Mouse (Mus musculus) left cerebral cortex, postnatal 4 days (tissue): Measurements from ENCODE around the gene Sft2d1. TPM values are rescaled to one million over a fixed set of nuclear protein-coding genes. Genes with fewer than 3 reads are reported as not detected.
A peak's percentile ranks its signal among the peaks of the same experiment; 100 is the strongest.
"Not testable (repeated sequence)": the region's sequence is repeated elsewhere in the genome, so short reads cannot be mapped to it uniquely, and the experiment has no call there.

ENCODE experiments used
- DNase-seq: peaks from one replicate; pipeline ENCODE4 v3.0.0-alpha.2; 2022
- intact Hi-C: fragments of 180-260 bp; cut with DNase I; formaldehyde crosslinking; loops from one replicate; pipeline ENCODE4 v1.15.1; 2025
- total RNA-seq, 2 experiments: library from RNA; stranded (reverse); gene quantifications; 2 replicates each; pipeline ENCODE4 v1.2.3; 2021

The Sft2d1 gene
- total RNA-seq, 2 experiments from 2014 or later, result 80.4 to 81.6 TPM

DNA sequence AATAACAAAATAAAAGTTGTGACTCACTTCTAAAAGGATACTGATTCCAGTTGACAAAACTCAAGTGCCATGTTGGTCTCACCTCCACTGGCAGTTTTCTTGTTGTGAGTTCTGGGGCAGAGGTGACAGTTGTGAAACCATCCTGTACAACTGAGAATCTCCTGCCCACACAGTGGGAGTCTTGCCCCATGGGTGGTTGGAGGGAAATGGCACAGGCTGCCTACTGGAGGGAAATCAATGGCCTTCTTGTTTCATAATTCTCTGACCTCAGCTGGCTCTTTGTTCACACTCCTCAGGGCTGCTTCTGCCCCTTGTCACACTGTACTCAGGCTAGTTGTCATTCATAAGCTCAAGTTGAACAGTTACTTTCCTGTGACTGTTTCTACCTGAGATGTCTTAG is 11.4 kb upstream of the Sft2d1 start:
- intact Hi-C loops, result no loop called here
- DNase-seq, result no peak

DNA sequence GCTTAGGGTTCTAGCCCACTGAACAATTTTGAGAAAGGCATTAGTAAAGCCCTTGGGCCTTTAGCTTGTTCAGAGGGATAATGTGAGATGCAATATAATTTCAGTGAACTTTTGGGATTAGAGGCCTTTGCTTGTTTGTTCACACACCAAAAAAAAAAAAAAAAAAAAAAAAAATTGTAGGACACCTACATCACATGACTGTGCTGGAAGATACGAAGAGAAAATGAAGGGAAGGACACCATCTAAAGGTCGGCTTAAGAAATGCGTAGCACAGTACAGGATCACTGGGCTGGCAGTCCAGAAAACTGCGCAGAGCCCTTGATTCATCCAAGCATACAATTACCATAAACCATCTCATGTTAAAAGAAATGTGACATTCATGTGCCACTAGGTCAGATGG is 9.4 kb upstream of the Sft2d1 start:
- DNase-seq, result no peak
- intact Hi-C loops, result no loop called here

DNA sequence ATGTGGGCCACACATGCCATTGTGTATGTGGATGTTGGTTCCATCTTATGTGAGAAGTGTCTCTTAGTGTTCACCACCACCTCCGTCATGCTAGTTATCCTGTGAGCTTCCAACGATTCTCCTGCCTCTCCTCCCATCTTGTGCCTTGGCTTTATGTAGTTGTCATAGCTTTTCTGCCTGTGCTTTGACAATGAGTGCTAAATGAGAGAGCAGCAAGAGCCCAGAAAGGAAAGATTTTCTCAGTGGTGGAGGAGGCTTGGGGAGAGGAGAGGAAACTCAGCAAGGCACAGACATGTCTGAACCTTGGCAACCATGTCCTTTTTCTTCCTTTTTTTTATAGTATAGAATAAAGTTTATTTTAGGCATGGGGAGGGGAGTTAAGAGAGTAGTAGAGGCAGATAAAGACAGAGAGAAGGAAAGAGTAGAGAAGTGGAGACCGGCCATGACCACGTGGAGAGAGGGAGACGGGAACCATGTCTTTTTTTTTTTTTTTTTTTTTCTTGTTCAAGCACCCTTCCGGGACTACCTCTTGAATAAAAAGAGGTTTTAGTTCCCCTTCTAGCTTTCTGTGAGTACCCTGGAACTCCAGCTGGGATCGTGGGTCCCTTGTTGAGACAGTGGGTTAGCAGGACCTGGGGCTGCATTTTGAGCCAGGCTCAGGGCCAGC is 8.0 kb upstream of the Sft2d1 start:
- intact Hi-C loops, result no loop called here
- no peak for DNase-seq

DNA sequence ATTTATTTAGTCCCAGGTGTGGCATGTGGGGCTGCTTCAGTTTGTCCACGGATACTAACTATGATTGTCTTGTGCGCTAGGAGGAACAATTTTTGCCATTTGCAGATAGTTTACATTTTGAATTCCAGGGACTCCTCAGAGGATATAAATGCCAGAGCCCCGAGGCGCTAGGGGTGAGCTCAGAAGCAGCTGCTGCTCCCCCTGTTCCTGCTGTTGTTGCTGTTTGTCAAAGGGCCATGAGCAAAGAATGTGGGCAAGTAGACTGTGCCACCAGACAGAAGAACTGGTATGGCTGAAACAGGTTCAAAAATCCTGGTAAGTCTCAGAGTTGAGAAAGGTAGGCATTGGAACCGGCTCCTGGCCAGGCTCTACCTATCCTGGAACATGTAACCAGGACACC is 7.2 kb upstream of the Sft2d1 start:
- intact Hi-C loops, result no loop called here
- DNase-seq, result no peak

DNA sequence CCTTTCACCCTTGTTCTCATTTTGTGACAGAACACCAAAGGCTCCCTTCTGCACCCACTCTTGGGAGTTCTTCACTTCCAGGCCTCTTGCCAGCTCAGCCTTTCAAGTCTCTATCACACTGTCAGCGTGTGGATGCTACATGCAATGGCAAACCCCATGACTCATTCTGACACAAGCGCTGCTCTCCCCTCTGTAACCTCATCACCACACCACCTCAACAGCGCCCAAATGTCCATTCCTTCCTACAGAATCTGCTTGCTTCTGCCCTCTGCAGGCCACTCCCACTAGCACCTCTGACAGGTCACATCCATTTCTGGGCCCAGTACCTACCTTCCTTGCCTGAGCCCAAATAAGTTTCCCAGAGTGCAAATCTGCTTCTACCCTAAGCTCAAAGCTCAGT is 5.1 kb upstream of the Sft2d1 start:
- no peak for DNase-seq
- intact Hi-C loops, result no loop called here

DNA sequence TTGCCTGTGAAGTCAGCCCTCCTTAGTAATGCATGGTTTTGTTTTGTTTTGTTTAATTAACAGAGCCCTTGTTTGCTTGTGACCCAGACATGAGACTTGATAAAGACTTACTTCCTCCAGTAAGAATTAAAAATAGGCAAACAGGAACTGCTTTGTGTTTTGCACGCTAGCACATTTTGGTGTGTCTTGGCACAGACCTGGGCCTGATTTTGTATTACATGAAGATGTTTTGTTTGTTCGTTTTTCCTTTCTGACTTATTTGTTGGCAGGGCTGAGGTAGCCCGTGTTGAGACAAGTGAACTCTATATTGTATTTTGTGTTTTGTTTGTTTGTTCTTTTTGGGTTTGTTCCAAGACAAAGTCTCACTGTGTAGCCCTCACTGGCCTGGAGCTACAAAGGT is 849 bp downstream of the Sft2d1 start:
- intact Hi-C loops, result no loop called here
- no peak for DNase-seq

DNA sequence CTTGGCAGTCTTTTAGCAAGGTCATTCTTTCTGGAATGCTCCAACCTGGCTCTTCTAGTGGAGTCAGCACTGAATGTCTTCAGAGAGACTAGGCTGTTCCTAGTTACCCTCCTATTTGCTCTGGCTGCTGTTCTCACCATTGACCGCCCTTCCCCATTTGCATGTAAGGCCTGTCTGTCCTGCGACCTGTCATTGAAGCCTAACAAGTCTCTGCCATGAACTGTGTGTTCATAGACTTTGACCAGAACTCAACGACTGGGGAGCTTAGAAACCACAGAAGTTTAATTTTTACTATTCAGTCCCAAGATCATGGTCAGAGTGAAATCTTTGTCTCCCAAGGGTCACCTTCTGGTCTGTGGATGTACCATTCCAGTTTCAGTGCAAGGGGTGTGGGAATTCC is 3.1 kb downstream of the Sft2d1 start:
- DNase-seq, result no peak
- intact Hi-C loops, result no loop called here

DNA sequence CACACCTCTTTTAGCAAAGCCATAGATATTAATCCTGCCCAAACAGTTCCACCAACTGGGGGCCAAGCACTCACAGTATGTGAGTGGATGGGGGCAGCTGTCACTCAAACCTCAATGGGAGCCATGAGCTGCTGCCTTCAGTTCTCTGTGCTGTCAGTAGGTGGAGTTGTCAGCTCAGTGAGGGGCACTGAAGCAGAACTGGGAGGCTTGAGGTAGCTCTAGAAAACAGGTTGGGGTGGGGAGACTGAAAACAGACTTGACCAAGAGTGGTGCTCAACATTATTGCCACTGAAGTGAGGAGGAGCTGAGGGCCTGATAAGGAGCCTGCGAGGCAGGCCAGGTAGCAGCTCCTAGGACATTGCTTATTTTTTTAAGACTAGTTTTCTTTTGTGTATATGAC is 5.3 kb downstream of the Sft2d1 start:
- no peak for DNase-seq
- intact Hi-C loops, result no loop called here

DNA sequence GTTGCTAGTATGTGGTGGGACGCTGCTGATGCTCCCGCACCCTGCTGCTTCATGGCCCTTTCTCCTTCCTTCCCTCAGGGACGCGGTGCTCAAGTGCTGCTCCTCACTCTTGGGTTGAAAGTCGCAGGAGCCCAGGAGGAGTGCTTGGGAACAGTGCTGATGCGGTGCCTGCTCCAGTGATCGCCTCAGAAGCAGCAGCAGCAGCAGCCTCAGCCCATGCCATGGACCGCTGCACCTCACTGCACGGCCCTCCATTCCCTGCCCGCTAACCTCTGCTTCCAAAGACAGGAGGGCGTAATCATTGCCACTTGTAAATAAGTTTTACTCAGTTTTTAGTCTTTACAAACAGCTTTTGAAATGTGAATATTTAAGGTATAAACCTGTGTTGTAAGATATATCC is 16.0 kb downstream of the Sft2d1 start:
- intact Hi-C loops, DNase-seq: not testable (repeated sequence)

DNA sequence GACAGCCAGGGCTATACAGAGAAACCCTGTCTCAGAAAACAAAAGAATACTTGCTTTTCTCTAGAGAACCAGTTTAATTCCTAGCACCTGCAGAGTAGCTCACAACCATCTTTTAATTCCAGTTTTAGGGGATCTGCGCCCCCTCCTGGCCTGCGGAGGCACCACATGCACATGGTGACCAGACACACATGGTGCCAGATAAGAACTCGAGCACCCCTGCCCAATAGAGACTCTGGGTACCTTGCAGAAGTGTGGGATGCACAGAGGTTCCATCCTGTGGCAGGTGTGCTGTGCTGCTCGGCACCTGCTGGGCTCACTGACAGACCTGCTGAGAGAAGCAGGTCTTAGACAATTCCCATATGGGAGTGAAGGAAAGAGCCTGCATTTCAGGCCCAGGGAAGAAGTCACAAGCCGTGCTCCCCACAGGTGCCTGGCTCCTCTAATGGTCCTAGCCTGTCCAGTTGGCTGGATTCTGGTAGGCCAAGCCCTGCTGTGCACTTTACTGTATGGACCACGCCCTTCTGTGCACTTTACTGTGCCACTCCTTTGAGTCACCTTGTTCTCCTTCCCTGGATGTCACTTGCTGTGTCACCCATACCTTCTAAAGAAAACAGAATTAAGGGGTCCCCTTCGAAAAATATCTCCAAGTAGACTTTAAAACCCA is 17.7 kb downstream of the Sft2d1 start:
- no peak for DNase-seq
- intact Hi-C loops, result no loop called here

DNA sequence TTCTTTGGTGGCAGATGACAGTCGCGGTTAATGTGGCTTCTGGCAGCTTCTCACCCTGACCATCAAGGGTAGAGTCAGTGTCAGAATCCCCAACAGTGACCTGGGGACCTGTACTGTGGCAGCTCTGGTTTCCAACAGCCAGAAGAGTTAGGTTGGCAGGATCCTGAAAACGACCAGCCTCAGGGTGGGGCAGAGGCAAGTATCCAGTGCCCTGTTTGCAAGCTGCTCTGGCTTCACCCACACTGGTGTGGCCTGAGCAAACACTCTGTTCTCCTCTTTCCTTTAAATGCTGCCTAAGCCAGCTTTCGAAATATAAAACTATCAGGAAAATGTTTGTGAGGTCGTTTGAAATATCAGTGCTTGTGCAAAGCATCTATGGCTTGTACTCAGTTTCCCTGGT is 19.7 kb downstream of the Sft2d1 start:
- intact Hi-C loops, result no loop called here
- no peak for DNase-seq

DNA sequence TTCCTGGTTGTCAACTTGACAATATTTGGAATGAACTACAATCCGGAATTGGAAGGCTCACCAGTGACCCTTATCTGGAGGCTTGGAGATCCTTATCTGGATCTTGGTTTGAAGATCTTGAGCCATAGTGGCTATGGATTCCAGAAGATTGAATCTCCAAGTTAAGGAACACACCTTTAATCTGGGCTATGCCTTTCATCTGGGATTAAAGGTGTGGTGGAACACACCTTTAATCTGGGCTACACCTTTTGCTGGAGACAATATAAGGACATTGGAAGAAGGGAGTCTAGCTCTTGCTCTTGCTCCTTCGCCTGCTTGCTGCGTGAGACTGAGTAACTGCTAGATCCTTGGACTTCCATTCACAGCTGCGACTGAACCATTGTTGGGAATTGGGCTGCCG is 26.3 kb downstream of the Sft2d1 start, which contains the start of gene Prr18:
Gene Prr18 (plus strand): TSS at position 301 of the 400 bp plus-strand sequence.
- DNase-seq, intact Hi-C loops: not testable (repeated sequence)

DNA sequence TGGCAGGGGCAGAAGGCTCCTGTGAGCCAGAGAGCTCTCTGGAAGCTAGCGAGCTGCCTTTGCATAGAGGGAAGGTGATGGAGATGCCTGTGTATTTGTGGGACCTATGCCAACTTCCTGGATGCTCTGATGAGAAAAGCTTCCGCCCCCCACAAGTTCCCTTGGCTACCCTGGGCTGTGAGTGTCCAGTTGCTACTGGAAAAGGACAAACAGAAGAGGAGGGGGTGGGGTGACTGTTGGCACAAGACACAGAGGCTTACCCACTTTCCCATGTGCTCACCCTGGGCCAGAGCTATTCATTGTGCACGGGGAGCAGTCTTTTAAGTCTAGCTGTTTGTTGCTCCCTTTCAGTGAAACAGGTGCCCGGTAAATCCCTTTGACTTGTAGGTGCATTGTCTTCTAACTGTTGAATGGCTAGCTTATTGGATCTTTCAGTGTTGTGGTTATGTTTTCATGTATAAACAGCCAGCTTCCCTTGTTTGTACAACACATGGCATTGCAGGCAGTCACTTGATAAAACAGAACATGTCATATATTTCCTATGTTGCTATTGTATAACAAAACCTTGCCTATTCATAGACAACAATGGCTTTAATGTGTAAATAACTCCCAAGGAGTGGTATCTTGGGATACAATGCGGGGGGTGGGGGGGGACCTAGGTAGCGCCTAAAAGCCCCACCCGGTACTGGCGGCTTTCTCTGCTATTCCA is 28.9 kb downstream of the Sft2d1 start:
- intact Hi-C loops, result no loop called here
- DNase-seq, result peak; percentile 75

DNA sequence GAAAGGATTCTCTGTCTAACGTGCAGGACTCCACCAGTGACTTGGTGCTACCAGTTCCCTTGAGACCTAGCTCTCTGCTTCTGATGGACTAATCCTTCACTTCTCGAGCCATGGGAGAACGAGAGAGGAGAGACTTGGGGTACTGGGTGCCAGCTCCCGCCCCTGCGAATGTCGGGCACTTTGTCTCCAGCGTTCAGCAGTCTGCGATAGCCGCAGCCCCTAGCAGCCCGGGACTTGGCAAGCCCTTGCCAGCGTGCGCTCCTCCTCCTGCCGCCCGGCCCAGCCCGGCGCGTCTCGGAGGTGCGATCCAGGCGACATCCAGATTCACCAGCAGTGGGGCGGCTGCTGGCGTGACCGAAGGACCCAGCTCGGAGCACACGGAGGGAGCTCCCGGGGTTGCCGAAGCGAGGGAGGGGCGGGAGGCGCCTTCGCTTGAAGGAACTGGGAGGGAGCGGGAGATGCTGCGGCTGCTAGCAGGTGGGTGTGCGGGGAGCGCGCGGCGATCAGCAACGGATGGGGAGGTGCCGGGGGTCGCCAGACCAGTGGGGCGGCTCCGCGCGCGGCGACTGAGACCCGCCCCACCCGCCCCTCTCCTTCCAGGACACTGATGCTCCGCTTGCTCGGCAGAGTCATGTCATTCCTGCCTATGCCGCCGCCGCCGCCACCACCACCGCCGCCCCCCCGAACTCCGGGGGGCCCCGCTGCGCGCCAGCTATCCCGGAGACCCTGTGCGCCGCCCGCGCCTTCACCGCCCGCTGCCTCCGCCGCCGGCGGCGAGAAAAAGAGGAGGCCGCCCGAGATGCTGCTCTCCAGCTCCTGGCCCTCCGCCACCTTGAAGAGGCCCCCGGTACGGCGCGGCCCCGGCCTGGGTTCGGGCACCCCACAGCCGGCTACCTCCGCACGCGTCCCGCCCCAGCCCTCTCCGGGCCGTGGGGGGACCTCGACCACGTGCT is 29.8 kb downstream of the Sft2d1 start:
- DNase-seq, result peak; percentile 76
- intact Hi-C loops, result no loop called here

DNA sequence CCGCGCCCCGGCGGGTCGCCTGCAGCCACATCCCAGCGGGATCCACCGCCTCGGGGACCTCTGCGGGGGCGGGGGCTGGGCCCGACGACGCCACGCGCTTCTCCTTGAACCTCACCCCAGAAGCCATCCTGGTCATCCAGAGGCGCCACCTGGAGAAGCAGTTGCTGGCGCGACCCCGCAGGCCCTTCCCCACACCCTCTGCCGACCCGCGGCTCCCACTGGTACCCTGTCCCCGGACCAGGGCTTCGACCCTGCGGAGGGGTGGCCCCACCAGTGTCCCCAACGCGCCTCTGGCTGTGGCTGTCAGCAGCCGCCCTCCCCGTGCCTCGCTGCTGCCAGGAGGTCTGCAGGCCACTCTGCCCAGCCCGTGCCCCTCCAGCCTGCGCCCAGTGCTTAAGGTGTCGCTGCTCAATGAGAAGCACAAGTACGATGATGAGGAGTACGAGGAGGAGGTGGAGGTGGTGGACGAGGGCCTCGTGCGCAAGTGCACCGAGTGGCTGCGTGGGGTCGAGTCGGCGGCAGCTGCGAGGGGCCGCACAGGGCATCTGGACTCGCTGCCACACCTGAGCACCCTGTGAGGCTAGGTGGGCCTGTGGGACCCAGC is 30.6 kb downstream of the Sft2d1 start:
- intact Hi-C loops, result no loop called here
- peak; percentile 29 for DNase-seq

DNA sequence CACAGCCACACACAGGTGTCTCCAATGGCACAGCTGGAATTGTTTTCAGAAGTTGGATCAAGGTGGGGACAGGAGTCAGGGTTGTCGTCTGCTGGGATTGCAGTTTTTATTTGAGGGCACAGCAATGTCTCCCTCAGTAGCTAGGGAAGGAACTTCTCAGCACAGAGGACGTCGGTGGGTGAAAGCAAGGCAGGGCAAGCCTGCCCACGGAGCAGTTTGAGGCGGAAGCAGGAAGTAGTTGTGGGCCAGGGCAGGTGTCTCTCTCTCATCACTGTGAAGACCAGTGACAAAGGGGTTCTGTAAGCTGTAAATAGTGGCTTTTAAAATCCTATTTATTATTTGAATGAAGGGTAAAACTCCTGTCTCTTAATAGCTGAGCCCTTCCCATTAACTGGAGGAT is 31.8 kb downstream of the Sft2d1 start:
- no peak for DNase-seq
- intact Hi-C loops, result no loop called here

DNA sequence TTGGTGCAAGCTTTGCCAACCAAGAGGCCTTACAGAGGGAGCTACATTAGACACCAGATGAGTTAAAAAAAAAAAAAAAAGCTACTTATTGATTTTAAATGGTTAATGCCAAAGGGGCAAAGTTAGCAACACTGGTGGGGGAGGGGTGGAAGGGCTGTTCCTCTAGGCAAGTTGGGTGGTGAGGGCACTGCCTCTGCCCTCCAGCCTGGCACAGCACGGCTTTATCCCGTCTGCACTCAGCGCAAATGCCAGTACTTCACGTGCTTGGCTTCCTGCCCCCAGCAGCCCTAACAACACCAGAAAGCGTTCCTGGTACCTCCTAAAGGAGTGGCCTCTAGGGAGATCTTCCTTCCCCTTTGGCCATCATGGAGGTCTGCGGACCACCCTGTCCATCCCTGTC is 32.5 kb downstream of the Sft2d1 start:
- peak; percentile 60 for DNase-seq
- intact Hi-C loops, result no loop called here

DNA sequence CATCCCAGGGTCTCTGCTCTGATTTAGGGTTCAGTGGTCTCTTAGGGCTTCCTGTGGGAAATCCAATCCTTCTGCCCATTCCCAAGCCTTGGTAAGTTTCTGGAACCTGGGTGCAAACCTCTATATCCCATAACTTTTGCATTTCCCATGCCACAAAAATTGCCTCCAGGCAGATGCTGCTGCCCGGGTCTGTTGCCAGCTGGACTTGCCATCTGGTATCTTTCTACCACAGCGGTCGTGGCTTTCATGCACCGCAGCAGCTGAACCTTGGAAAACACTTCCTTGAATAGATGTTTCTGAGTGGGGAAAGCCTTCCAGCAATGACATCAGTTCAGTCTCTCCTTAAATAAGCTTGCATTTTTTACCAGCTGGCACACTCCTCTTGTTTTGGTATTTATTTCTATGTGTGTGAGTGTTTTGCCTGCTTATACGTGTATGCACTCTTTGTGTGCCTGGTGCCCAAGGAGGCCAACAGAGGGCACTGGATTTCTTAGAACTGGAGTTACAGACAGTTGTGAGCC is 36.9 kb downstream of the Sft2d1 start:
- no peak for DNase-seq
- intact Hi-C loops, result no loop called here

DNA sequence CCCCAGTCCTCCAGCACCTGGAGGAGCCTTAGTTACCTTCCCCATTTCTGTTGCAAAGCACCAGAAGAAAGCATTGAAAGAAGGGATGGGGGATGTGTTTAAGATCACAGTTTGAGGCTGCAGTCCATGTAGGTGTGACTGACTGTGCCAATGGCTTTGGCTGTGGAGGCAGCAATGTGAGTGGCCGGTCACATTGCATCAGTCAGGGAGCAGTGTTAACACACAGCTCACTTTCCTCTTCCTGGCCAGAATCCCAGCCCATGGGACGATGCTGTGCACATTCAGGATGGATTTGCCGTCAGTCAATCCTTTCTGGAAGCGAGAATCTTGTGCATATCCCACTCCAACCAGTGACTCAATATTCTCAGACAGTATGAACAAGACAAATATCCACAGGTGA is 38.0 kb downstream of the Sft2d1 start:
- intact Hi-C loops, result no loop called here
- no peak for DNase-seq

DNA sequence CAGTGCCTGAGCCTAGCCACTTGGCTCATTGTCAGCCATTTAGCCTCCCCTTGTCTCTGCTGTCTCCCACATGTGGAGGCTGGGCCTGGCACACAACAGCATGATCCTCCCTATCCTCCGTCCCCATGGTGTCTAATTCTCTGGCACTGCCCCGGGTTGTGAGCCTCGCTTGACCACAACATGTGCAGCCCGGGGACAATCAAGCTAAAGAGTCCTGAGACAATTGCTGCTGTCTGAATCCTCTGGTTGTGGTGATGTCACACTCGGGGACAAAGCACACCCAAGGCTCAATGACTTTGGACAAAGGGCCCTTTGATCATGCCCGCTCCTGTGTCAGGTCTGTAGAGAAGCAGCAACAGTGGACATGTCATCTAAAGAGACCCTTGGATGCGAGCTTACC is 40.2 kb downstream of the Sft2d1 start:
- no peak for DNase-seq
- intact Hi-C loops, result no loop called here
